Mouse (Mus musculus): ENCODE measurements around the gene Vps33a. TPM values are rescaled to one million over a fixed set of nuclear protein-coding genes. Genes with fewer than 3 reads are reported as not detected.

Gene Vps33a
- 28.9 and 29.9 TPM in 2 replicates for polyA plus RNA-seq (2014; fragmentation: Nextera tagmentation; extraction: Ambion mirVana)

DNA sequence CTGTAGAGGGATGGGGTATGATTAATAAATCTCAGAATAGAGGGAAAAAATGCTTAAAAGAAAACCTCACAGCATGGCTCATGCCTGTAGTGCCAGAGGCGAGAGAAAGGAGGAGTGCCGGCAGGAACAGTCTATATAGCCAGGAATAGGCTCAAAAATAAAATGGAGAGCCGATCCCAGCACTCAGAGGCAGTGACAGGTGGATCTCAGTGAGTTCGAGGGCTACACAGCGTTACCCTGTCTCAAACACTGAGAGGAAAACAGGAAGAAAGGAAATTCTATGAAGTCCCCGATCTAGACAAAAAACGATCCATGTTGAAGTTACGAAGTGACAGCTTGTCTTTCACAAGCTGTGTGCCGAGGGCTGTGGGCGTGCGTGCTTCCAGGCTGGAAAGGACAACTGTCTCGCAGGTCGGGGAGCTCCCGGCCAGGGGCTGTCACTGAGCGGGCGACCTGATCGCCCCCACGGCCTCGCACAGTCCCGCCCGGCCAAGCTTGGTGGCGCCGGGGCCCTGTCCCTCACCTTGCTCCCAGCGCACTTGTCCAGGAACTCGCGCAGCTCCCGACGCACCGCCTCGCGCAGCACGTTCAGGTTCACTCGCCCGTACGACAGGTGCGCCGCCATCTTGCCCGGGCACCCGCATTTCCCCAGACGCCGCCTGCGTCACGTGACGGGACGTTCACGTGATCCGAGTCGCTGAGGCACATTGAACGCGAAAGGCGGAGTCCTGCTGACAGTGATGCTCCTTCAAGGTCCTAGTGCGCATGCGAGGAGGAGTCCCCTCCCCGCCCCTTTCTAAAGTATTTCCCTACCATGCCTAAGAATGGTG lies at the start of gene Vps33a:
Gene Vps33a (minus strand): TSS at position 682 of the 830 bp plus-strand sequence.
- DNase-seq (ENCODE audit: low spot score) (peak; percentile 99), ATAC-seq (replicated peaks; ENCODE audit: low FRiP score, low TSS enrichment, low read depth) (peak; percentile 90)
- Histone ChIP-seq H3K9me3 (ENCODE audit: control insufficient read depth, low read length) (no peaks in the 10 kb centered on the region), H3K4me1 (replicated peaks; ENCODE audit: control insufficient read depth, insufficient read depth, low read length) (peaks cover 6% of the 10 kb centered on the region; the same call in 1 of the 2 replicates), H3K27me3 (replicated peaks; ENCODE audit: control insufficient read depth, insufficient read depth, low read length) (no peaks in the 10 kb centered on the region), H3K36me3 (ENCODE audit: control insufficient read depth, insufficient read depth, low read length) (peaks cover 33% of the 10 kb centered on the region), H3K27ac (ENCODE audit: low read depth) (0 out of 2 replicates have a peak within 1 kb of the TSS, but pooled peaks have one; percentile 33), H3K4me3 (ENCODE audit: low read depth, low read length) (peak within 1 kb of the TSS; percentile 94), H3K4me2 (ENCODE audit: low read length) (peak within 1 kb of the TSS; percentile 64), H3K9ac (ENCODE audit: low read length) (peak within 1 kb of the TSS; percentile 72)
- WGBS: under 1% methylated on average over 54 of the region's 54 CpGs

DNA sequence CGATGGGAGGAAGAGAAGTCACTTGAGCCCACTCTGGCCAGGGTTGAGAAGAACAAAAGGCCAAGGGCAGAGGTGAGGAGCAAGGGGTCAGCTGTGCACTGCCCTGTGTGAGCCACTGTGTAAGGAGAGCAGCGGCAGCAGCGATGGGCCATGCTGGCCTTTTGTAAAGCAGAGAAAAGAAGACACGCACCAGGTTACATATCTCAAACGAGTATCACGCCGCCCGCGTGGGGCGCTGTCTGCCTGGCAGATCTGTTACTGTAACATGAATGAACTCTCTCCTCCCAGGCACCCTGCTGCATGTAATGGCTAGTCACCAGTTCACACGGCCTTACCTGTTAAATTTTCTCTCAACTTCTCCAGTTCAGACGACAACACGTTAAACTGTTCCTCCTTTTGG lies 49.6 kb upstream of the Vps33a start:
- DNase-seq (ENCODE audit: low spot score): no peak
- 83% methylated on average over 13 of the region's 13 CpGs for WGBS
- H3K4me2 ChIP-seq (ENCODE audit: low read length): no peak overlapping the region
- no peak overlapping the region for H3K4me3 ChIP-seq (ENCODE audit: low read depth, low read length)
- no peaks in the 10 kb centered on the region for H3K4me1 ChIP-seq (replicated peaks; ENCODE audit: control insufficient read depth, insufficient read depth, low read length)
- no peaks in the 10 kb centered on the region for H3K9me3 ChIP-seq (ENCODE audit: control insufficient read depth, low read length)
- peaks cover 43% of the 10 kb centered on the region for H3K36me3 ChIP-seq (ENCODE audit: control insufficient read depth, insufficient read depth, low read length)
- H3K27ac ChIP-seq (ENCODE audit: low read depth): no peak overlapping the region
- H3K27me3 ChIP-seq (replicated peaks; ENCODE audit: control insufficient read depth, insufficient read depth, low read length): no peaks in the 10 kb centered on the region
- ATAC-seq (replicated peaks; ENCODE audit: low FRiP score, low TSS enrichment, low read depth): no peak
- H3K9ac ChIP-seq (ENCODE audit: low read length): no peak overlapping the region

DNA sequence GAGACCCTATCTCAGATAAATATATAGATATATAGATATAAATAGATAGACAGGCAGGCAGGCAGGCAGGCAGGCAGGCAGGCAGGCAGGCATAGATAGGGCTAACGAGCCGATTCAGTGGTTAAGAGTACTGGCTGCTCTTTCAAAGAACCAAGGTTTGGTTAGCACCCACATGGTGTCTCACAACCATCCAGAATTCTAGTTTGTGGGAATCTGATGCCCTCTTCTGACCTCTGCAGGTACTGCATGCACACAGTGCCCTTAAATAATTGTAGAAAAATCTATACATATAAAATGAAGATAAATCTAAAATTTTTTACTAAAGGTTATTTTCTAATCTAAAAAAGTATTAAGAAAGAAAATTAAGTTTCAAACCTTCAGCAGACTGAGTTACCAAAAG lies 45.7 kb upstream of the Vps33a start:
- Histone ChIP-seq H3K4me3 (ENCODE audit: low read depth, low read length) (no peak overlapping the region), H3K4me2 (ENCODE audit: low read length) (no peak overlapping the region), H3K9me3 (ENCODE audit: control insufficient read depth, low read length) (no peaks in the 10 kb centered on the region), H3K4me1 (replicated peaks; ENCODE audit: control insufficient read depth, insufficient read depth, low read length) (no peaks in the 10 kb centered on the region), H3K27ac (ENCODE audit: low read depth) (no peak overlapping the region), H3K9ac (ENCODE audit: low read length) (no peak overlapping the region), H3K27me3 (replicated peaks; ENCODE audit: control insufficient read depth, insufficient read depth, low read length) (no peaks in the 10 kb centered on the region), H3K36me3 (ENCODE audit: control insufficient read depth, insufficient read depth, low read length) (peaks cover 65% of the 10 kb centered on the region)
- 77% methylated on average over 2 of the region's 2 CpGs for WGBS
- peak; percentile 69 for DNase-seq (ENCODE audit: low spot score)
- ATAC-seq (replicated peaks; ENCODE audit: low FRiP score, low TSS enrichment, low read depth): no peak

DNA sequence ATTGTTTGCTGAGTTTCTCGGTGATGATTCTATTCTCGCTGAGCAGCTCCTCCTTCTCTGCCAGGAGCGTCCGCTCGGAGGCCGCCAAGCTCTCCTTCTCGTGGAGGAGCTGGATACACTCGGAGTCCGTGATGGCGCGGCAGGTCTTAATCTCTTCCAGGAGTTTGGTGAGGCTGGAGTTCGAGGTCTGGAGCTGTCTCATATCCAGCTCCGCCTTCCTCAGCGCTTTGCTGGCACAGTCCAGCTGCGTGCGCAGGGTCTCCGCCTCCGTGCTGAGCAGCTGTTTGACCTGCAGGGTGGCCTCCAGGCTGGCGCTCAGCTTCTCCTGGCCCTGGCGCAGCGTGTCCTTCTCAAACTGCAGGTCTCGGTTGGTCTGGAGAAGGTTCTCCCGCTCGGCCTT lies 41.4 kb upstream of the Vps33a start:
- no peak overlapping the region for H3K4me2 ChIP-seq (ENCODE audit: low read length)
- H3K9ac ChIP-seq (ENCODE audit: low read length): no peak overlapping the region
- ATAC-seq (replicated peaks; ENCODE audit: low FRiP score, low TSS enrichment, low read depth) (no peak), DNase-seq (ENCODE audit: low spot score) (no peak)
- H3K27me3 ChIP-seq (replicated peaks; ENCODE audit: control insufficient read depth, insufficient read depth, low read length): no peaks in the 10 kb centered on the region
- WGBS: 93% methylated on average over 24 of the region's 24 CpGs
- peaks cover 62% of the 10 kb centered on the region for H3K36me3 ChIP-seq (ENCODE audit: control insufficient read depth, insufficient read depth, low read length)
- no peaks in the 10 kb centered on the region for H3K4me1 ChIP-seq (replicated peaks; ENCODE audit: control insufficient read depth, insufficient read depth, low read length)
- H3K9me3 ChIP-seq (ENCODE audit: control insufficient read depth, low read length): no peaks in the 10 kb centered on the region
- no peak overlapping the region for H3K4me3 ChIP-seq (ENCODE audit: low read depth, low read length)
- no peak overlapping the region for H3K27ac ChIP-seq (ENCODE audit: low read depth)

DNA sequence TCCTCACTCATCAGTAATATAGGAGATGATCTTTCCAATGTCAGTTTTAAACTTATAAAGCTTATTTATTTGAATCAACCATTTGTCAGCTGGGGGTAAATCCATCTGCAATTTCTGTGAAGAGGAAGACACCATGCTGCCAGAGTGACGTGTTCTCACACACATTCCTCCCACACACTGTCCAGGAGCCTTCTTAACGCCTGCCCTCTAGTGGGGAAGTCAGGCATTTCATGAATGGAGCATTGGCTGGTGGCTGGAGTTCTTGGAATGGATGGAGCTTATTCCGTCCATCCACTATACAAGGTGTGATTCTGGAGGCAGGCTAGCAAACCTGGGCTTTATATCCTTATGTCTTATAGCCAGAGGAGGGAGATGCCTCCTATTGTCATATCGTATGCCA lies 37.0 kb upstream of the Vps33a start:
- Histone ChIP-seq H3K4me2 (ENCODE audit: low read length) (no peak overlapping the region), H3K27ac (ENCODE audit: low read depth) (no peak overlapping the region), H3K4me1 (replicated peaks; ENCODE audit: control insufficient read depth, insufficient read depth, low read length) (no peaks in the 10 kb centered on the region), H3K36me3 (ENCODE audit: control insufficient read depth, insufficient read depth, low read length) (peaks cover 66% of the 10 kb centered on the region), H3K9me3 (ENCODE audit: control insufficient read depth, low read length) (no peaks in the 10 kb centered on the region), H3K4me3 (ENCODE audit: low read depth, low read length) (no peak overlapping the region), H3K9ac (ENCODE audit: low read length) (no peak overlapping the region), H3K27me3 (replicated peaks; ENCODE audit: control insufficient read depth, insufficient read depth, low read length) (no peaks in the 10 kb centered on the region)
- WGBS: 37% methylated on average over 4 of the region's 4 CpGs
- DNase-seq (ENCODE audit: low spot score) (peak; percentile 86), ATAC-seq (replicated peaks; ENCODE audit: low FRiP score, low TSS enrichment, low read depth) (0 out of 2 replicates have a peak, but pooled peaks have one; percentile 53)

DNA sequence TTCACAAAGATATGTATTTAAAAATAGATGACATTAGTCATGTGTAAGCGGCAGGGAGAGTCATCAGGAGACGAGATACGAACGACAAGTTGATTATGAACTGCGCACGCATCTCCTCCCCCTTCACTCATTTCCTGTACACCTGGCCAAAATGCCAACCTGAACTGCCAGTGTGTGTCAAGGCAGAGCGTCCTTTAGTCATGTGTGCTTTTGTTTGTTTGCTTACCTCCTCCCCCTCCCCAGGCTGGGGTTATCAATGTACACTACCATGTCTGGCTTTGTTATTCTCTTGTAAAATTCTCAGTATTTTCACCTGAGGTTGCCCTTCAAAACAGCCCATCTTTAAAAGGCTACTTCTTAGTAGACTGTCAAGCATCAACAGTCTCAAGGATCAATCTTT lies 36.6 kb upstream of the Vps33a start:
- Histone ChIP-seq H3K27me3 (replicated peaks; ENCODE audit: control insufficient read depth, insufficient read depth, low read length) (no peaks in the 10 kb centered on the region), H3K4me2 (ENCODE audit: low read length) (no peak overlapping the region), H3K27ac (ENCODE audit: low read depth) (no peak overlapping the region), H3K36me3 (ENCODE audit: control insufficient read depth, insufficient read depth, low read length) (peaks cover 62% of the 10 kb centered on the region), H3K4me3 (ENCODE audit: low read depth, low read length) (no peak overlapping the region), H3K9me3 (ENCODE audit: control insufficient read depth, low read length) (no peaks in the 10 kb centered on the region), H3K9ac (ENCODE audit: low read length) (no peak overlapping the region), H3K4me1 (replicated peaks; ENCODE audit: control insufficient read depth, insufficient read depth, low read length) (no peaks in the 10 kb centered on the region)
- WGBS: 89% methylated on average over 7 of the region's 7 CpGs
- DNase-seq (ENCODE audit: low spot score): no peak
- ATAC-seq (replicated peaks; ENCODE audit: low FRiP score, low TSS enrichment, low read depth): no peak

DNA sequence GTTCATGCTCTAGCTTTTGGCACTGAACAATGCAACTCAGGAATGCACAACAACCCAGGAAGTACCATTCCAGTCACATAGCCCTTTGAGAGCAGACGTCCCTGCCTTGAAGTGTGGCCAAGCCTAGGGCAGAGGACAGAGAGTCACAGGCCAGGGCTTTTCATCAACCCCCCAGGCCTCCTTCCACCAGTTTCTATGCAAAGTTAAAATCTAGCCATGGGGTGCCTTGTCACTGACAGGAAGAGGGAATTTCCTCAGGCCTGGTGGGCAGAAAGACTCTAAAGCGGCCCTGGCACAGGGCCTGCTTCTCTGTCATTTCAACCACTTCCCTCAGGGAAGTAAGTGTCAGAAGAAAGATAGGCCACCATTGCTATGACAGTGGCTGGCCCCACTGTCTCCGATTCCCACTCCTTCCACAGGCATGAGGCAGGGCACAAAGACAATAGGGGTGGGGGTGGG lies 34.4 kb upstream of the Vps33a start:
- no peaks in the 10 kb centered on the region for H3K27me3 ChIP-seq (replicated peaks; ENCODE audit: control insufficient read depth, insufficient read depth, low read length)
- H3K4me1 ChIP-seq (replicated peaks; ENCODE audit: control insufficient read depth, insufficient read depth, low read length): no peaks in the 10 kb centered on the region
- H3K27ac ChIP-seq (ENCODE audit: low read depth): no peak overlapping the region
- ATAC-seq (replicated peaks; ENCODE audit: low FRiP score, low TSS enrichment, low read depth) (no peak), DNase-seq (ENCODE audit: low spot score) (no peak)
- WGBS: 78% methylated on average over 3 of the region's 3 CpGs
- no peak overlapping the region for H3K4me3 ChIP-seq (ENCODE audit: low read depth, low read length)
- H3K36me3 ChIP-seq (ENCODE audit: control insufficient read depth, insufficient read depth, low read length): peaks cover 54% of the 10 kb centered on the region
- H3K9me3 ChIP-seq (ENCODE audit: control insufficient read depth, low read length): no peaks in the 10 kb centered on the region
- no peak overlapping the region for H3K4me2 ChIP-seq (ENCODE audit: low read length)
- H3K9ac ChIP-seq (ENCODE audit: low read length): no peak overlapping the region

DNA sequence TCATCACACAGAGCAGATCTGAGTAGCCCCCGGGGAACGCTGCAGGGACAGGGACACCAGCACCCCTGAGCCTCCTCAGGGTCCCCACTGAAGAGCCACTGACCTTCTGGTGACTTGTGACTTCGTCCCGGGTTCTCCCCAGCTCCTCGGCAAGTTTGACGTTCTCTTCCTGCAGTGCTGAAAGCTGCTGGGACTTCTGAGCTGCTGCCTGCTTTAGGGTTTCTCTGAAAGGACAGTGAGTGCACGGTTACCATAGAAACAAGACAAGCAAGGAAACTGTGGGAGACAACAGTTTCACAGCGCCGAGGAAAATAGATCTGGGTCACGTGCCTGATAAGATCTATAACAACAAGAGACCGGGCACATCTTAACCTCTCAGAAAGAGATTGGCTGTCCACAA lies 30.7 kb upstream of the Vps33a start:
- Histone ChIP-seq H3K27me3 (replicated peaks; ENCODE audit: control insufficient read depth, insufficient read depth, low read length) (no peaks in the 10 kb centered on the region), H3K36me3 (ENCODE audit: control insufficient read depth, insufficient read depth, low read length) (peaks cover 42% of the 10 kb centered on the region), H3K4me1 (replicated peaks; ENCODE audit: control insufficient read depth, insufficient read depth, low read length) (no peaks in the 10 kb centered on the region), H3K4me2 (ENCODE audit: low read length) (no peak overlapping the region), H3K4me3 (ENCODE audit: low read depth, low read length) (no peak overlapping the region), H3K9me3 (ENCODE audit: control insufficient read depth, low read length) (no peaks in the 10 kb centered on the region), H3K9ac (ENCODE audit: low read length) (no peak overlapping the region), H3K27ac (ENCODE audit: low read depth) (no peak overlapping the region)
- DNase-seq (ENCODE audit: low spot score): no peak
- WGBS: 62% methylated on average over 11 of the region's 11 CpGs
- ATAC-seq (replicated peaks; ENCODE audit: low FRiP score, low TSS enrichment, low read depth): no peak

DNA sequence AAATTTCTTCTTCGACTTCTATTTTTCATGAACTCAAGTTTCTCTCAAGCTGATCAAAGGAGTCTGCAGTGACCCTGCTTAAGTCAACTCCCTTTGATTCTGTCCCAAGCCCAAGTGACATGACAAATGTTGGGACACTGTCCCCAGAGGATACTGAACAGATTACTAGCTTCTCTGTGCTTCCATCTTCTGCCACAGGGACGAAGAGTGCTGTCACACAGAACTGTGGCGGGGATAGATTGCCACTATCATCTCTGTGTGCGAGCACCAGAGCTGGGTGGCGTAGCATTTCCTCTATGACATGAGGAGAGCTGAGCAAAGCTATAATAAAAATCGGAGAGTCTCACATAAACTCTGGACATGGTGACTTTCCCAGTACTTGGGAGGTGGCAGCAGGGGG lies 29.3 kb upstream of the Vps33a start:
- no peak overlapping the region for H3K27ac ChIP-seq (ENCODE audit: low read depth)
- no peak for DNase-seq (ENCODE audit: low spot score)
- whole genome bisulfite sequencing: 84% methylated on average over 6 of the region's 6 CpGs
- no peaks in the 10 kb centered on the region for H3K27me3 ChIP-seq (replicated peaks; ENCODE audit: control insufficient read depth, insufficient read depth, low read length)
- H3K4me2 ChIP-seq (ENCODE audit: low read length): no peak overlapping the region
- no peak for ATAC-seq (replicated peaks; ENCODE audit: low FRiP score, low TSS enrichment, low read depth)
- no peak overlapping the region for H3K4me3 ChIP-seq (ENCODE audit: low read depth, low read length)
- peaks cover 35% of the 10 kb centered on the region for H3K36me3 ChIP-seq (ENCODE audit: control insufficient read depth, insufficient read depth, low read length)
- no peaks in the 10 kb centered on the region for H3K4me1 ChIP-seq (replicated peaks; ENCODE audit: control insufficient read depth, insufficient read depth, low read length)
- no peak overlapping the region for H3K9ac ChIP-seq (ENCODE audit: low read length)
- H3K9me3 ChIP-seq (ENCODE audit: control insufficient read depth, low read length): no peaks in the 10 kb centered on the region
